Mouse (Mus musculus): ENCODE results near the gene Gdf11. TPM values are rescaled to one million over a fixed set of nuclear protein-coding genes. Genes with fewer than 3 reads are reported as not detected.

Gene Gdf11
- polyA plus RNA-seq (2016; fragmentation: Nextera tagmentation; extraction: Ambion mirVana): 10.8 and 11.9 TPM in 2 replicates

DNA sequence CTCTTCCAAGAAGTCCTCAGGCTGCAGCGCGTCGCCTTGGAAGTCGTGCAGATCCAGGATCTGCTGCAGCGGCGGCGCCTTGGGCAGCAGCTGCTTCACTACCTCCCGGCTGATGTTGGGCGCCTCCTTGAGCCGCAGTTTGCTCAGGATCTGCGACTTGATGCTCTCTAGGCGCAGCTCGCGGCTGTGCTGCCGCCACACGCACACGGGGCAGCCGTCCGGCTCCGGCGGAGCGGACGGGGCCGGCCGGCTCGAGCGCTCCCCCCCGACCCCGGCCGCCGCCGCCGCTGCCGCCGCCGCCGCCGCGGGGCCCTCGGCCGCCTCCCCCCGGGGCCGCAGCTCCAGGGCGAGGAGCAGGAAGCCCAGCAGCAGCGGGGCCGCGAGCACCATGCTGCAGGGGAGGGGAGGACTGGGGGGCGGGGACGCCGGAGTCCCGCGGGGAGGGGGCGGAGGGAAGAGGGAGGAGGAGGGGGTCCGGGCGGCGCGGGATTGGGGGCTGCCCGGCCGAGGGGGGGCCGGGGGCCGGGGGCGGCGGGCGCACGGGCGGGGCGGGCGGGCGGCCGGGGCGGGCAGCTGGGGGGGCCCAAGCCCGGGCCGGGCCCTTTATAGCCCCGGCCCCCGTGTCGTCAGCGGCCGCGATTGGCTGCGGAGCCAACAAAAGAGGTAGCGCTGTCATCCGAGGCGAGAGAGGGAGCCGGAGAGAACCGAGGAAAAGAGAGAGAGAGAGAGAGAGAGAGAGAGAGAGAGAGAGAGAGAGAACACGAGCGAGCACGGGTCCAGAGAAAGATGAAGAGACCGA, at the start of gene Gdf11:
Gene Gdf11 (minus strand): TSS at position 423 of the 799 bp plus-strand sequence.
- peak; percentile 76 for ATAC-seq (ENCODE audit: insufficient number of reproducible peaks, insufficient read depth, low FRiP score, low TSS enrichment)
- Histone ChIP-seq H3K27ac (peak within 1 kb of the TSS; percentile 96), H3K9ac (peak within 1 kb of the TSS; percentile 79), H3K4me2 (replicated peaks) (peak within 1 kb of the TSS; percentile 89), H3K9me3 (no peaks in the 10 kb centered on the region), H3K27me3 (peaks cover 7% of the 10 kb centered on the region), H3K4me1 (peaks cover 36% of the 10 kb centered on the region), H3K36me3 (peaks cover 14% of the 10 kb centered on the region), H3K4me3 (peak within 1 kb of the TSS; percentile 81)
- WGBS: under 1% methylated on average over 65 of the region's 89 CpGs

DNA sequence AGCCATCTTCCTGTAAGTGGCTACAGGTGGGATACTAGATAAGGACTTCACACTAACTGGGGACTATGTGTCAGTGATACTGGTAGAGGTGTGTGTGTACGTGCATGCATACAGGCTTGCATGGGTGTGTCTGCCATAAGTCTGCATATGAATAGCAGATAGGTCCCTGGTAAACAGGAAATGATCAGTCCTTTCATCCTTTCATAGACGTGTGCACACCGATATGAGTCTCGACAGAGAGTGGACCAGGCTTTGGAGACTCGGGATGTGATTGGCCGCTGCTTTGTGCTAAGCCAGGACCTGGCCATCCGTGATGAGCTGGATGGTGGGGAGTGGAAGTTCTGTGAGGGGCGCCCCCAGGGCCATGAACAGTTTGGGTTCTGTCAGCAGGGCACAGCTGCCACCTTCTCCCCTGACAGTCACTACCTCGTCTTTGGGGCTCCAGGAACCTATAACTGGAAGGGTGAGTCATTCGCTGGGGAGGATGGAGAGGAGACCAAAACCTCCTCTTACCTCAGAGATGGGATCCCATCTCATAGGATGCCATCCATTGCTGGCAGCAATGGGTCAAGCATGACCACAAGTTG, 49.0 kb upstream of the Gdf11 start:
- Histone ChIP-seq H3K4me2 (replicated peaks) (no peak overlapping the region), H3K27me3 (peaks cover 14% of the 10 kb centered on the region), H3K9me3 (no peaks in the 10 kb centered on the region), H3K36me3 (no peaks in the 10 kb centered on the region), H3K4me1 (no peaks in the 10 kb centered on the region), H3K4me3 (no peak overlapping the region), H3K27ac (no peak overlapping the region), H3K9ac (no peak overlapping the region)
- ATAC-seq (ENCODE audit: insufficient number of reproducible peaks, insufficient read depth, low FRiP score, low TSS enrichment): no peak
- WGBS: 85% methylated on average over 10 of the region's 10 CpGs

DNA sequence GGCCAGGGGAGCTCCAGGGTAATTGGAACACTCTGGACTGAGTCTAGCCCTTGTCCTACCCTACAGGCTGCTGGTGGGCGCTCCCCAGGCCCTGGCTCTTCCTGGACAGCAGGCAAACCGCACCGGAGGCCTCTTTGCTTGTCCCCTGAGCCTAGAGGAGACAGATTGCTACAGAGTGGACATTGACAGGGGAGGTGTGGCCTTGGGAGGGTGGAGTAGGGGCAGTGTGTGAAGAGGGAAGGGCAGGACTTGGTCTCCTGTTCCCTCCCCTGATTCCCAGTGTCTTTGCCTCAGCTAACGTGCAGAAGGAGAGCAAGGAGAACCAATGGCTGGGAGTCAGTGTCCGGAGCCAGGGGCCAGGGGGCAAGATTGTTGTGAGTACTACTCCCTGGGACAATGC, 47.5 kb upstream of the Gdf11 start:
- Histone ChIP-seq H3K9me3 (no peaks in the 10 kb centered on the region), H3K4me3 (no peak overlapping the region), H3K36me3 (no peaks in the 10 kb centered on the region), H3K27ac (no peak overlapping the region), H3K9ac (no peak overlapping the region), H3K4me1 (no peaks in the 10 kb centered on the region; the same call in 1 of the 2 replicates), H3K27me3 (peaks cover 30% of the 10 kb centered on the region), H3K4me2 (replicated peaks) (no peak overlapping the region)
- 58% methylated on average over 5 of the region's 5 CpGs for WGBS
- no peak for ATAC-seq (ENCODE audit: insufficient number of reproducible peaks, insufficient read depth, low FRiP score, low TSS enrichment)

DNA sequence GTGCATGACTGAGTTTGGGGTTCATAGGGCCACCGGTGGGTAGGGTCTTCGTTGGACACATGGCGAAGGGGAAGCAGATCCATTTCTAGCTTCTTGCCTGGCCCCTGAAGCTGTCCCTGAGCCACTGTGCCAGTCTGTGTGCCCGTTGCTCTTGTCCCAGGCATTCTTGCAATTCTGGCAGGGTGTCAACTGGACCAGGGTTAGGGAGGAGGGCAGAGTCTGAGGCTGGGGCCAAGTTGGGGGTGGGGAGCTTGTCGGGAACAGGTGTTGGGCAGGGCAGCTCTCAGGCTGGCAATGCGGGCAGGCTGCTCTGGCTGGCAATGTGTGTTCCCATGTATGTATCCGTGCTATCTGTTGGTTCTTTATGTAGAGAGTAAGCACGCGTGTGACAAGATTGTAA, 46.9 kb upstream of the Gdf11 start:
- 78% methylated on average over 9 of the region's 9 CpGs for WGBS
- no peak for ATAC-seq (ENCODE audit: insufficient number of reproducible peaks, insufficient read depth, low FRiP score, low TSS enrichment)
- no peak overlapping the region for H3K27ac ChIP-seq

DNA sequence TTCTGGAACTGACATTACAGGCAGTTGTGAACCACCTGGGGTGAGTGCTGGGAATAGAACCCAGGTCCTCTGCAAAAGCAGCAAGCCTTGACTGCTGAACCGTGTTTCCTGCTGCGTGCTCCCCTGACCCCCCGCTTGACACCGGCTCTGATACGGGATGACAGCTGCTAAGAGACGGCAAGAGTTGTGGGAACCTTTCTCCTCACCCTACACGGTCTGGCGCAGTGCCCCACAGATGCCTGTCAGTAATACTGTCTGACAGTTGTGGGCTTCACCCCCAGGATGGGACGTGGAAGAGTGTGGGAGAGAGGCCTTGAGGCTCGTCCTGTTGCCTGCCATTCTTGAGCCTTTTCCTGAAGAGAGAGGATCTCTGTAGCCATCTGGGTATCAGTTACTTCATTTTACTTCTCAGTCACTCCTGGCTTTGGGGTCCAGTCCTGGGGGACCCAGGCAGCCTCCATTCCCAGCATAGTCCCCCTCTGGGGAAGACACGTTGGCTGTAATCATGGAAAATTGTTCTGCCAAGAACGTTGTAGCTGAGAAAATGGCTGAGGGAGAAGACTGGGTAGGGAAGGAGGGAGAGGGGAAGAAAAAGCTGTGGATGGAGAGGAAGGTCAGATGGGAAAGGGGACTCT, 46.4 kb upstream of the Gdf11 start:
- H3K27me3 ChIP-seq: peaks cover 41% of the 10 kb centered on the region
- H3K4me2 ChIP-seq (replicated peaks): no peak overlapping the region
- WGBS: 61% methylated on average over 12 of the region's 12 CpGs
- H3K27ac ChIP-seq: no peak overlapping the region
- H3K4me1 ChIP-seq: peaks cover 5% of the 10 kb centered on the region; the same call in 1 of the 2 replicates
- H3K9ac ChIP-seq: no peak overlapping the region
- no peaks in the 10 kb centered on the region for H3K36me3 ChIP-seq
- H3K4me3 ChIP-seq: no peak overlapping the region
- ATAC-seq (ENCODE audit: insufficient number of reproducible peaks, insufficient read depth, low FRiP score, low TSS enrichment): no peak
- H3K9me3 ChIP-seq: no peaks in the 10 kb centered on the region

More for the DNA sequence above, 46.9 kb upstream of the Gdf11 start:
- Histone ChIP-seq H3K9me3 (no peaks in the 10 kb centered on the region), H3K9ac (no peak overlapping the region), H3K4me1 (peaks cover 1% of the 10 kb centered on the region; the same call in 1 of the 2 replicates), H3K27me3 (peaks cover 35% of the 10 kb centered on the region), H3K36me3 (no peaks in the 10 kb centered on the region), H3K4me2 (replicated peaks) (no peak overlapping the region), H3K4me3 (no peak overlapping the region)

- no peaks in the 10 kb centered on the region for H3K36me3 ChIP-seq
- no peak overlapping the region for H3K4me3 ChIP-seq
- no peak for ATAC-seq (ENCODE audit: insufficient number of reproducible peaks, insufficient read depth, low FRiP score, low TSS enrichment)
- H3K4me2 ChIP-seq (replicated peaks): no peak overlapping the region
- WGBS: 72% methylated on average over 8 of the region's 8 CpGs
- H3K9ac ChIP-seq: no peak overlapping the region
- peaks cover 52% of the 10 kb centered on the region for H3K27me3 ChIP-seq
- H3K9me3 ChIP-seq: no peaks in the 10 kb centered on the region
- H3K27ac ChIP-seq: 0 out of 2 replicates have a peak overlapping the region, but pooled peaks have one; percentile 0
- H3K4me1 ChIP-seq: peaks cover 5% of the 10 kb centered on the region; the same call in 1 of the 2 replicates
Observed at GRCm38 (mm10) chr10:128935826-128936440, 44.4 kb upstream of the Gdf11 start.

GRCm38 (mm10) chr10:128934997-128935787, 43.7 kb upstream of the Gdf11 start:
- Histone ChIP-seq H3K9me3 (no peaks in the 10 kb centered on the region), H3K36me3 (no peaks in the 10 kb centered on the region), H3K4me1 (peaks cover 5% of the 10 kb centered on the region; the same call in 1 of the 2 replicates), H3K27ac (no peak overlapping the region), H3K4me2 (replicated peaks) (no peak overlapping the region), H3K27me3 (peaks cover 52% of the 10 kb centered on the region), H3K9ac (no peak overlapping the region), H3K4me3 (no peak overlapping the region)
- WGBS: 55% methylated on average over 7 of the region's 7 CpGs
- ATAC-seq (ENCODE audit: insufficient number of reproducible peaks, insufficient read depth, low FRiP score, low TSS enrichment): no peak

DNA sequence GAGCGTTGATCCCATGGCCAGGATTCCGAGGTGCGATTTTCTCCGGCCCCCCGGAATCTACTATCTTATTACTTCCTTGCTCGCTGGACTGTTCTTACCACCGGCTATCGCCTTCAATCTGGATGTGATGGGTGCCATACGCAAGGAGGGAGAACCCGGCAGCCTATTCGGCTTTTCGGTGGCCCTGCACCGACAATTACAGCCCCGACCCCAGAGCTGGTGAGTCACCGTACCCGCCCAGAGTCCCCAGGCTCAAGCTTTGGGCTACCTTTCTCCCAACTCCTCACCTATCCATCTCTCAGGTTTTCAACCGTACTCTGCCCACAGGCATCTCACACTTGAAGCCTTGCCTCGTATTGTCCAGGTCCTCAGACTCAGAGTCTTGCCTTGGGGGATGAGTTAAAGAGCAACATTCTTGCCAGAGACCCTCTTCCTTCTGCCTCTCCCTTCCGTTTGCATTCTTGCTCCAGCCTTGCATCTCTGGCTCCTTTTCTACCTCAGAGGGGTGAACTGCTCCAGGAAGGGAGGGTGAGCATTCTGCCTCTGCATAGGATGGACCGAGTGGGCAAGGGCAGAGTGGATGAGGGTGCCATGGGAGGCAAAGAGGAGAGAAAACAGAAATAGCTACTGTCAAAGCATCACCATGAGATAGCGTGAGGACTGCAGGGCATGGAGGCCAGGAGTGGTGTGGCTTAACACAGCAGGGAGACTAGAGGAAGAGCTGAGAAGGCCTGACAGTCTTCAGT, 42.6 kb upstream of the Gdf11 start:
- Histone ChIP-seq H3K9me3 (no peaks in the 10 kb centered on the region), H3K9ac (peak overlapping the region; percentile 42), H3K4me2 (replicated peaks) (peak overlapping the region; percentile 68), H3K27ac (no peak overlapping the region), H3K4me3 (peak overlapping the region; percentile 40), H3K36me3 (no peaks in the 10 kb centered on the region), H3K4me1 (peaks cover 5% of the 10 kb centered on the region; the same call in 1 of the 2 replicates), H3K27me3 (peaks cover 56% of the 10 kb centered on the region)
- ATAC-seq (ENCODE audit: insufficient number of reproducible peaks, insufficient read depth, low FRiP score, low TSS enrichment): no peak
- WGBS: 2% methylated on average over 21 of the region's 21 CpGs

GRCm38 (mm10) chr10:128933574-128933973, 42.1 kb upstream of the Gdf11 start, which contains the start of gene Itga7:
Gene Itga7 (plus strand): TSS chr10:128933818.
- H3K9ac ChIP-seq: peak within 1 kb of the TSS; percentile 42
- WGBS: under 1% methylated on average over 26 of the region's 26 CpGs
- peak within 1 kb of the TSS; percentile 68 for H3K4me2 ChIP-seq (replicated peaks)
- H3K27me3 ChIP-seq: peaks cover 61% of the 10 kb centered on the region
- H3K36me3 ChIP-seq: no peaks in the 10 kb centered on the region
- no peaks in the 10 kb centered on the region for H3K9me3 ChIP-seq
- H3K4me3 ChIP-seq: peak within 1 kb of the TSS; percentile 40
- peak; percentile 70 for ATAC-seq (ENCODE audit: insufficient number of reproducible peaks, insufficient read depth, low FRiP score, low TSS enrichment)
- peaks cover 5% of the 10 kb centered on the region; the same call in 1 of the 2 replicates for H3K4me1 ChIP-seq
- H3K27ac ChIP-seq: no peak within 1 kb of the TSS

DNA sequence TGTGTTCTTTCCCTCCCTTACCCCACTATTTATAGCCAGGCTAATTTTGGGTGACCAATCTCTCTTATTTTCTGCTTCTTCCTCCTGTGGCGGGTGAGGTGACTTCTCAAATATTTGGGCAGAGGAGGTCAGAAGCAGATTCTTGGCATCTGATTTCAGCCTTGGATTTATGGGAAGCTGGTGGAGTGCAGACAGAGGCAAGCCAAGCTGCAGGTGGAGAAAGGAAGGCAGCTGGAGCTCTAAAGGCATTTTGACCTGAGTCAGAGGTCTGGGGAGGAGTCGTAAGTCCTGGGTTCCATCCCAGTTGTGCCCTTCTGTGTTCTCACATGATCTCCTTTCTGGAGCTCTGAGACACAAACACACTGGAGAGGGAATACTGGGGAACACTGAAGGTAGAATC, 39.9 kb upstream of the Gdf11 start:
- ATAC-seq (ENCODE audit: insufficient number of reproducible peaks, insufficient read depth, low FRiP score, low TSS enrichment): no peak
- no peak overlapping the region for H3K27ac ChIP-seq
- peaks cover 70% of the 10 kb centered on the region for H3K27me3 ChIP-seq
- WGBS: 49% methylated on average over 2 of the region's 2 CpGs
- peaks cover 5% of the 10 kb centered on the region; the same call in 1 of the 2 replicates for H3K4me1 ChIP-seq
- H3K4me3 ChIP-seq: no peak overlapping the region
- no peaks in the 10 kb centered on the region for H3K36me3 ChIP-seq
- H3K9ac ChIP-seq: no peak overlapping the region
- H3K9me3 ChIP-seq: no peaks in the 10 kb centered on the region
- H3K4me2 ChIP-seq (replicated peaks): no peak overlapping the region
